Mouse (Mus musculus) C2C12 (cell line): ENCODE data around the gene Gm20388. TPM values are rescaled to one million over a fixed set of nuclear protein-coding genes. Genes with fewer than 3 reads are reported as not detected.

Experiments used
- H3K27me3 ChIP-seq: one replicate; pipeline ENCODE4 v1.6.1; 2011; ENCODE audit not compliant: control insufficient read depth, insufficient read depth, insufficient read length
- H3K36me3 ChIP-seq: one replicate; pipeline ENCODE4 v1.6.1; 2011; ENCODE audit not compliant: control insufficient read depth, insufficient read depth
- H3K4me3 ChIP-seq: one replicate; pipeline ENCODE4 v1.5.1; 2011; ENCODE audit warnings: mild to moderate bottlenecking, control low read depth; ENCODE audit not compliant: poor library complexity, insufficient read depth, severe bottlenecking
- H3K79me2 ChIP-seq: one replicate; pipeline ENCODE4 v1.6.1; 2011; ENCODE audit not compliant: control insufficient read depth, insufficient read depth
- H3K79me3 ChIP-seq: one replicate; pipeline ENCODE4 v1.6.1; 2011; ENCODE audit warnings: low read depth, control low read depth
- H3ac ChIP-seq: one replicate; pipeline ENCODE3; 2011; ENCODE audit warnings: low read depth; ENCODE audit not compliant: control insufficient read depth, insufficient read length
- CEBPB ChIP-seq: IDR thresholded peaks from one replicate; pipeline ENCODE4 v1.6.1; 2011; ENCODE audit warnings: low read depth, mild to moderate bottlenecking, control low read depth, moderate library complexity
- CTCF ChIP-seq: IDR thresholded peaks from one replicate; pipeline ENCODE4 v1.5.1; 2011; ENCODE audit not compliant: control insufficient read depth, insufficient read depth, insufficient read length
- FOSL1 ChIP-seq: IDR thresholded peaks from one replicate; pipeline ENCODE4 v1.8.0; 2011; ENCODE audit warnings: mild to moderate bottlenecking, low read length; ENCODE audit not compliant: poor library complexity, insufficient read depth, severe bottlenecking
- MAX ChIP-seq: IDR thresholded peaks from one replicate; pipeline ENCODE4 v1.6.1; 2011; ENCODE audit warnings: mild to moderate bottlenecking, control low read depth
- MYOD1 ChIP-seq: IDR thresholded peaks from one replicate; pipeline ENCODE4 v1.6.1; 2011; ENCODE audit warnings: low read depth; ENCODE audit not compliant: control insufficient read depth, insufficient read length
- MYOG ChIP-seq: IDR thresholded peaks from one replicate; pipeline ENCODE4 v1.6.1; 2011; ENCODE audit not compliant: control insufficient read depth, insufficient read length; ENCODE audit errors: extremely low read depth
- USF1 ChIP-seq: IDR thresholded peaks from one replicate; pipeline ENCODE4 v1.6.1; 2011; ENCODE audit warnings: low read depth, mild to moderate bottlenecking, control low read depth, moderate library complexity
- polyA plus RNA-seq: library from polyadenylated mRNA; unstranded; fragments of >200 nt; fragmentation: generic; extraction: Trizol; gene quantifications from one replicate; pipeline ENCODE4 v1.2.1, GENCODE M21; 2012; ENCODE audit warnings: missing spikeins

Gm20388 gene
- polyA plus RNA-seq, 1 experiment: 15.0 TPM

- no peaks in the 10 kb centered on the region for H3K79me3 ChIP-seq
- no peaks in the 10 kb centered on the region for H3K79me2 ChIP-seq
- H3ac ChIP-seq: no peak overlapping the region
- H3K36me3 ChIP-seq: no peaks in the 10 kb centered on the region
- peaks cover 94% of the 10 kb centered on the region for H3K27me3 ChIP-seq
- TF ChIP-seq CTCF (no peak), CEBPB (no peak), USF1 (no peak), MAX (no peak)
- H3K4me3 ChIP-seq: no peak overlapping the region
Observed at GRCm38 (mm10) chr8:120737166-120737565, 826.5 kb downstream of the Gm20388 start.

GRCm38 (mm10) chr8:120738771-120739170 is 828.1 kb downstream of the Gm20388 start:
- no peaks in the 10 kb centered on the region for H3K36me3 ChIP-seq
- H3K79me3 ChIP-seq: no peaks in the 10 kb centered on the region
- H3ac ChIP-seq: no peak overlapping the region
- no peak for TF ChIP-seq CEBPB
- no peak for TF ChIP-seq MYOD1
- no peak for TF ChIP-seq USF1
- no peak for TF ChIP-seq CTCF
- TF ChIP-seq FOSL1: no peak
- no peak for TF ChIP-seq MYOG
- no peak for TF ChIP-seq MAX
- H3K27me3 ChIP-seq: peaks cover 93% of the 10 kb centered on the region
- no peaks in the 10 kb centered on the region for H3K79me2 ChIP-seq
- no peak overlapping the region for H3K4me3 ChIP-seq

GRCm38 (mm10) chr8:120739526-120739925 is 828.9 kb downstream of the Gm20388 start:
- H3K4me3 ChIP-seq: no peak overlapping the region
- H3K79me2 ChIP-seq: no peaks in the 10 kb centered on the region
- TF ChIP-seq USF1: no peak
- no peak for TF ChIP-seq CTCF
- no peak for TF ChIP-seq MYOG
- TF ChIP-seq MAX: no peak
- TF ChIP-seq MYOD1: no peak
- no peak for TF ChIP-seq CEBPB
- no peak for TF ChIP-seq FOSL1
- no peaks in the 10 kb centered on the region for H3K36me3 ChIP-seq
- no peak overlapping the region for H3ac ChIP-seq
- H3K79me3 ChIP-seq: no peaks in the 10 kb centered on the region
- H3K27me3 ChIP-seq: peaks cover 96% of the 10 kb centered on the region

GRCm38 (mm10) chr8:120740579-120740978 is 829.9 kb downstream of the Gm20388 start:
- no peak overlapping the region for H3K4me3 ChIP-seq
- H3K36me3 ChIP-seq: no peaks in the 10 kb centered on the region
- no peak overlapping the region for H3ac ChIP-seq
- H3K27me3 ChIP-seq: peaks cover 98% of the 10 kb centered on the region
- no peaks in the 10 kb centered on the region for H3K79me3 ChIP-seq
- no peak for TF ChIP-seq MAX
- TF ChIP-seq CTCF: no peak
- no peak for TF ChIP-seq FOSL1
- no peak for TF ChIP-seq CEBPB
- no peak for TF ChIP-seq MYOD1
- TF ChIP-seq USF1: no peak
- TF ChIP-seq MYOG: no peak
- no peaks in the 10 kb centered on the region for H3K79me2 ChIP-seq

- no peak overlapping the region for H3K4me3 ChIP-seq
- no peaks in the 10 kb centered on the region for H3K79me3 ChIP-seq
- TF ChIP-seq CEBPB (no peak), USF1 (no peak)
- H3ac ChIP-seq: no peak overlapping the region
- H3K36me3 ChIP-seq: no peaks in the 10 kb centered on the region
- no peaks in the 10 kb centered on the region for H3K79me2 ChIP-seq
- H3K27me3 ChIP-seq: peaks cover 98% of the 10 kb centered on the region
Observed at GRCm38 (mm10) chr8:120741001-120741400, 830.4 kb downstream of the Gm20388 start.

- peaks cover 98% of the 10 kb centered on the region for H3K27me3 ChIP-seq
- H3K4me3 ChIP-seq: no peak overlapping the region
- H3ac ChIP-seq: no peak overlapping the region
- no peak for TF ChIP-seq CTCF
- TF ChIP-seq MYOG: no peak
- TF ChIP-seq FOSL1: no peak
- no peak for TF ChIP-seq CEBPB
- no peak for TF ChIP-seq MYOD1
- H3K79me3 ChIP-seq: no peaks in the 10 kb centered on the region
- H3K79me2 ChIP-seq: no peaks in the 10 kb centered on the region
- no peaks in the 10 kb centered on the region for H3K36me3 ChIP-seq
Observed at GRCm38 (mm10) chr8:120741815-120742530, 831.3 kb downstream of the Gm20388 start.
